Mouse (Mus musculus): ENCODE results near the gene Best2. TPM values are rescaled to one million over a fixed set of nuclear protein-coding genes. Genes with fewer than 3 reads are reported as not detected.

Best2 gene
- polyA plus RNA-seq, 1 experiment from 2014 or later: not detected

- Histone ChIP-seq H3K27me3 (ENCODE audit: control insufficient read depth, insufficient read depth, low read length) (0 out of 2 replicates have a peak, but pooled peaks cover 10% of the 10 kb centered on the region), H3K9ac (replicated peaks; ENCODE audit: low read length) (peak overlapping the region; percentile 61), H3K4me3 (replicated peaks; ENCODE audit: low read depth, low read length) (peak overlapping the region; percentile 62), H3K27ac (replicated peaks; ENCODE audit: low read depth, low read length) (peak overlapping the region; percentile 79), H3K36me3 (ENCODE audit: control insufficient read depth, insufficient read depth, low read length) (peaks cover 2% of the 10 kb centered on the region; the same call in 1 of the 2 replicates), H3K4me2 (ENCODE audit: low read length) (peak overlapping the region; percentile 93), H3K4me1 (ENCODE audit: control insufficient read depth, insufficient read depth, low read length) (peaks cover 21% of the 10 kb centered on the region), H3K9me3 (ENCODE audit: control insufficient read depth, low read length) (no peaks in the 10 kb centered on the region)
- under 1% methylated on average over 15 of the region's 15 CpGs for WGBS
- peak; percentile 96 for DNase-seq
- peak; percentile 49; the same call in 1 of the 2 replicates for ATAC-seq (ENCODE audit: low FRiP score, low TSS enrichment)
Observed at GRCm38 (mm10) chr8:84989810-84990209, 24.5 kb downstream of the Best2 start.

- 8% methylated on average over 15 of the region's 15 CpGs for WGBS
- no peaks in the 10 kb centered on the region for H3K9me3 ChIP-seq (ENCODE audit: control insufficient read depth, low read length)
- H3K9ac ChIP-seq (replicated peaks; ENCODE audit: low read length): no peak overlapping the region
- ATAC-seq (ENCODE audit: low FRiP score, low TSS enrichment) (no peak), DNase-seq (no peak)
- H3K27me3 ChIP-seq (ENCODE audit: control insufficient read depth, insufficient read depth, low read length): 0 out of 2 replicates have a peak, but pooled peaks cover 9% of the 10 kb centered on the region
- H3K27ac ChIP-seq (replicated peaks; ENCODE audit: low read depth, low read length): no peak overlapping the region
- H3K4me1 ChIP-seq (ENCODE audit: control insufficient read depth, insufficient read depth, low read length): peaks cover 24% of the 10 kb centered on the region
- H3K4me3 ChIP-seq (replicated peaks; ENCODE audit: low read depth, low read length): no peak overlapping the region
- H3K4me2 ChIP-seq (ENCODE audit: low read length): peak overlapping the region; percentile 93
- H3K36me3 ChIP-seq (ENCODE audit: control insufficient read depth, insufficient read depth, low read length): no peaks in the 10 kb centered on the region
Observed at GRCm38 (mm10) chr8:84989311-84989731, 25.0 kb downstream of the Best2 start.

GRCm38 (mm10) chr8:84987903-84988302 is 26.4 kb downstream of the Best2 start:
- no peak for ATAC-seq (ENCODE audit: low FRiP score, low TSS enrichment)
- Histone ChIP-seq H3K9ac (replicated peaks; ENCODE audit: low read length) (no peak overlapping the region), H3K4me3 (replicated peaks; ENCODE audit: low read depth, low read length) (no peak overlapping the region), H3K36me3 (ENCODE audit: control insufficient read depth, insufficient read depth, low read length) (no peaks in the 10 kb centered on the region), H3K27me3 (ENCODE audit: control insufficient read depth, insufficient read depth, low read length) (0 out of 2 replicates have a peak, but pooled peaks cover 9% of the 10 kb centered on the region), H3K9me3 (ENCODE audit: control insufficient read depth, low read length) (no peaks in the 10 kb centered on the region), H3K4me1 (ENCODE audit: control insufficient read depth, insufficient read depth, low read length) (peaks cover 24% of the 10 kb centered on the region), H3K27ac (replicated peaks; ENCODE audit: low read depth, low read length) (no peak overlapping the region), H3K4me2 (ENCODE audit: low read length) (no peak overlapping the region)
- no peak for DNase-seq
- WGBS: 67% methylated on average over 2 of the region's 2 CpGs

GRCm38 (mm10) chr8:84987388-84987787 is 26.9 kb downstream of the Best2 start:
- Histone ChIP-seq H3K36me3 (ENCODE audit: control insufficient read depth, insufficient read depth, low read length) (no peaks in the 10 kb centered on the region), H3K27me3 (ENCODE audit: control insufficient read depth, insufficient read depth, low read length) (0 out of 2 replicates have a peak, but pooled peaks cover 9% of the 10 kb centered on the region), H3K27ac (replicated peaks; ENCODE audit: low read depth, low read length) (no peak overlapping the region), H3K9ac (replicated peaks; ENCODE audit: low read length) (no peak overlapping the region), H3K4me3 (replicated peaks; ENCODE audit: low read depth, low read length) (no peak overlapping the region), H3K4me1 (ENCODE audit: control insufficient read depth, insufficient read depth, low read length) (peaks cover 24% of the 10 kb centered on the region), H3K4me2 (ENCODE audit: low read length) (no peak overlapping the region), H3K9me3 (ENCODE audit: control insufficient read depth, low read length) (no peaks in the 10 kb centered on the region)
- DNase-seq (no peak), ATAC-seq (ENCODE audit: low FRiP score, low TSS enrichment) (no peak)
- WGBS: 82% methylated on average over 5 of the region's 5 CpGs

GRCm38 (mm10) chr8:84986379-84986945 is 27.9 kb downstream of the Best2 start:
- Histone ChIP-seq H3K27ac (replicated peaks; ENCODE audit: low read depth, low read length) (peak overlapping the region; percentile 49; the same call in 1 of the 2 replicates), H3K27me3 (ENCODE audit: control insufficient read depth, insufficient read depth, low read length) (0 out of 2 replicates have a peak, but pooled peaks cover 9% of the 10 kb centered on the region), H3K9me3 (ENCODE audit: control insufficient read depth, low read length) (no peaks in the 10 kb centered on the region), H3K36me3 (ENCODE audit: control insufficient read depth, insufficient read depth, low read length) (no peaks in the 10 kb centered on the region), H3K9ac (replicated peaks; ENCODE audit: low read length) (peak overlapping the region; percentile 50; the same call in 1 of the 2 replicates), H3K4me1 (ENCODE audit: control insufficient read depth, insufficient read depth, low read length) (peaks cover 28% of the 10 kb centered on the region), H3K4me3 (replicated peaks; ENCODE audit: low read depth, low read length) (peak overlapping the region; percentile 46), H3K4me2 (ENCODE audit: low read length) (peak overlapping the region; percentile 99)
- ATAC-seq (ENCODE audit: low FRiP score, low TSS enrichment) (no peak), DNase-seq (peak; percentile 49)
- 35% methylated on average over 8 of the region's 8 CpGs for WGBS

GRCm38 (mm10) chr8:84985684-84986378 is 28.5 kb downstream of the Best2 start:
- WGBS: under 1% methylated on average over 53 of the region's 53 CpGs
- peak overlapping the region; percentile 50 for H3K9ac ChIP-seq (replicated peaks; ENCODE audit: low read length)
- peak overlapping the region; percentile 99 for H3K4me2 ChIP-seq (ENCODE audit: low read length)
- H3K27ac ChIP-seq (replicated peaks; ENCODE audit: low read depth, low read length): peak overlapping the region; percentile 49
- DNase-seq: peak; percentile 89
- peak overlapping the region; percentile 46 for H3K4me3 ChIP-seq (replicated peaks; ENCODE audit: low read depth, low read length)
- no peaks in the 10 kb centered on the region for H3K9me3 ChIP-seq (ENCODE audit: control insufficient read depth, low read length)
- peak; percentile 29; the same call in 1 of the 2 replicates for ATAC-seq (ENCODE audit: low FRiP score, low TSS enrichment)
- peaks cover 27% of the 10 kb centered on the region for H3K4me1 ChIP-seq (ENCODE audit: control insufficient read depth, insufficient read depth, low read length)
- H3K36me3 ChIP-seq (ENCODE audit: control insufficient read depth, insufficient read depth, low read length): no peaks in the 10 kb centered on the region
- 0 out of 2 replicates have a peak, but pooled peaks cover 9% of the 10 kb centered on the region for H3K27me3 ChIP-seq (ENCODE audit: control insufficient read depth, insufficient read depth, low read length)

- H3K4me3 ChIP-seq (replicated peaks; ENCODE audit: low read depth, low read length): peak overlapping the region; percentile 46
- WGBS: under 1% methylated on average over 23 of the region's 23 CpGs
- peaks cover 30% of the 10 kb centered on the region for H3K4me1 ChIP-seq (ENCODE audit: control insufficient read depth, insufficient read depth, low read length)
- H3K27me3 ChIP-seq (ENCODE audit: control insufficient read depth, insufficient read depth, low read length): 0 out of 2 replicates have a peak, but pooled peaks cover 9% of the 10 kb centered on the region
- no peaks in the 10 kb centered on the region for H3K36me3 ChIP-seq (ENCODE audit: control insufficient read depth, insufficient read depth, low read length)
- H3K4me2 ChIP-seq (ENCODE audit: low read length): peak overlapping the region; percentile 99
- H3K9me3 ChIP-seq (ENCODE audit: control insufficient read depth, low read length): no peaks in the 10 kb centered on the region
- H3K9ac ChIP-seq (replicated peaks; ENCODE audit: low read length): peak overlapping the region; percentile 50
- H3K27ac ChIP-seq (replicated peaks; ENCODE audit: low read depth, low read length): peak overlapping the region; percentile 49
- DNase-seq: no peak
- ATAC-seq (ENCODE audit: low FRiP score, low TSS enrichment): no peak
Observed at GRCm38 (mm10) chr8:84985049-84985683, 29.2 kb downstream of the Best2 start.

GRCm38 (mm10) chr8:84984294-84985048 is 29.9 kb downstream of the Best2 start:
- no peaks in the 10 kb centered on the region for H3K36me3 ChIP-seq (ENCODE audit: control insufficient read depth, insufficient read depth, low read length)
- H3K4me3 ChIP-seq (replicated peaks; ENCODE audit: low read depth, low read length): no peak overlapping the region
- ATAC-seq (ENCODE audit: low FRiP score, low TSS enrichment) (no peak), DNase-seq (no peak)
- H3K4me2 ChIP-seq (ENCODE audit: low read length): peak overlapping the region; percentile 99
- H3K9me3 ChIP-seq (ENCODE audit: control insufficient read depth, low read length): no peaks in the 10 kb centered on the region
- peak overlapping the region; percentile 50; the same call in 1 of the 2 replicates for H3K9ac ChIP-seq (replicated peaks; ENCODE audit: low read length)
- WGBS: 16% methylated on average over 16 of the region's 16 CpGs
- 0 out of 2 replicates have a peak, but pooled peaks cover 9% of the 10 kb centered on the region for H3K27me3 ChIP-seq (ENCODE audit: control insufficient read depth, insufficient read depth, low read length)
- peaks cover 34% of the 10 kb centered on the region for H3K4me1 ChIP-seq (ENCODE audit: control insufficient read depth, insufficient read depth, low read length)
- peak overlapping the region; percentile 49; the same call in 1 of the 2 replicates for H3K27ac ChIP-seq (replicated peaks; ENCODE audit: low read depth, low read length)
